Mouse (Mus musculus) hindbrain, embryonic 14.5 days (tissue): ENCODE measurements around the gene Pde4d. TPM values are rescaled to one million over a fixed set of nuclear protein-coding genes. Genes with fewer than 3 reads are reported as not detected.
A peak's percentile ranks its signal among the peaks of the same experiment; 100 is the strongest.

Experiments used
- ATAC-seq: fragments of 200-750 bp; cut with Nextera tagmentation; 2 replicates; pipeline ENCODE4 v1.8.0; 2017; ENCODE audit warnings: moderate number of reproducible peaks, mild to moderate bottlenecking, moderate TSS enrichment, moderate library complexity; ENCODE audit not compliant: low FRiP score
- DNase-seq: peaks from one replicate; pipeline ENCODE4 v3.0.0-alpha.2; 2015; ENCODE audit warnings: low spot score
- H3K27ac ChIP-seq: fragments of 300-500 bp; sonication (generic); 2 replicates; pipeline ENCODE4 v1.5.1; 2014; ENCODE audit warnings: mild to moderate bottlenecking, moderate library complexity
- H3K27me3 ChIP-seq: fragments of 300-500 bp; sonication (generic); 2 replicates; pipeline ENCODE4 v1.6.1; 2014; ENCODE audit warnings: mild to moderate bottlenecking, low read length, mixed read lengths; ENCODE audit not compliant: control insufficient read depth, insufficient read depth
- H3K36me3 ChIP-seq: fragments of 300-500 bp; sonication (generic); replicated peaks from 2 replicates; pipeline ENCODE4 v1.6.1; 2014; ENCODE audit not compliant: control insufficient read depth, insufficient read depth
- H3K4me1 ChIP-seq: fragments of 300-500 bp; sonication (generic); replicated peaks from 2 replicates; pipeline ENCODE4 v1.6.1; 2014; ENCODE audit warnings: antibody characterized with exemption, low read length, mixed read lengths; ENCODE audit not compliant: control insufficient read depth, insufficient read depth
- H3K4me2 ChIP-seq: fragments of 300-500 bp; sonication (generic); replicated peaks from 2 replicates; pipeline ENCODE4 v1.6.1; 2014; ENCODE audit warnings: mild to moderate bottlenecking, moderate library complexity
- H3K4me3 ChIP-seq: fragments of 300-500 bp; sonication (generic); replicated peaks from 2 replicates; pipeline ENCODE4 v1.5.1; 2014; ENCODE audit warnings: mild to moderate bottlenecking, low read length
- H3K9ac ChIP-seq: fragments of 300-500 bp; sonication (generic); 2 replicates; pipeline ENCODE4 v1.6.1; 2014
- H3K9me3 ChIP-seq: fragments of 300-500 bp; sonication (generic); 2 replicates; pipeline ENCODE4 v1.6.1; 2016; ENCODE audit warnings: low read length; ENCODE audit not compliant: control insufficient read depth
- WGBS: fragments of 180-500 bp; shearing (Covaris S2); extraction: QIAGEN DNeasy Blood & Tissue Kit; methylation state at CpG from one replicate; pipeline ENCODE4 v1.1.7; 2014; 5-methylcytosine and 5-hydroxymethylcytosine counted together
- polyA plus RNA-seq: library from polyadenylated mRNA; unstranded; fragments of >200 nt; fragmentation: Nextera tagmentation; extraction: Ambion mirVana; gene quantifications from 2 replicates; pipeline ENCODE4 v1.2.1, GENCODE M21; 2014

Gene Pde4d
- polyA plus RNA-seq, 1 experiment from 2014 or later: 23.2 TPM

GRCm38 (mm10) chr13:108914626-108915025 is 464.9 kb downstream of the Pde4d start:
- Histone ChIP-seq H3K4me1 (no peaks in the 10 kb centered on the region), H3K36me3 (no peaks in the 10 kb centered on the region), H3K9me3 (no peaks in the 10 kb centered on the region), H3K4me3 (no peak overlapping the region), H3K27me3 (no peaks in the 10 kb centered on the region), H3K9ac (no peak overlapping the region), H3K4me2 (no peak overlapping the region), H3K27ac (no peak overlapping the region)
- 65% methylated on average over 3 of the region's 3 CpGs for WGBS
- DNase-seq (no peak), ATAC-seq (no peak)

DNA sequence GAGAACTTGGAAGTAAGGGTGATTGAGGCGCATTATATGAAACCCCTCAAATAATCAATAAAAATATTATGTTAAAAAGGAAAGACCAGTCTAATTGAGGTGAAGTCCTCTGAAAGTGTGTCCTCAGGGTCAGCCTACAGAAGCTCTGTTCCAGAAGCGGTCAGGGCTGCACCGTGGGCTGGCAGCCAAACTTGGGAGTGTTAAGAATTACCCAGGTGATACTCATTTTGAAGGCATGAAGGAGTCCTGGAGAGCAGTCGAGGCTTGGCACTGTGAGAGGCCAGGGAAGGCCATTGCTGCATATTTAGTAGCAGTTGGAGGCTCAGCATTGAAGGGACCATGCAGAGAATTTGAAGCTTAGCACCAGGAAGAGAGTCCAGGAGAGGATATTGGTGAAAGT is 471.4 kb downstream of the Pde4d start:
- H3K27ac ChIP-seq: no peak overlapping the region
- no peak overlapping the region for H3K9ac ChIP-seq
- H3K4me3 ChIP-seq: no peak overlapping the region
- DNase-seq: no peak
- no peak for ATAC-seq
- 85% methylated on average over 4 of the region's 4 CpGs for whole genome bisulfite sequencing
- H3K4me2 ChIP-seq: no peak overlapping the region
- H3K36me3 ChIP-seq: no peaks in the 10 kb centered on the region
- H3K4me1 ChIP-seq: no peaks in the 10 kb centered on the region
- H3K27me3 ChIP-seq: no peaks in the 10 kb centered on the region
- H3K9me3 ChIP-seq: no peaks in the 10 kb centered on the region

DNA sequence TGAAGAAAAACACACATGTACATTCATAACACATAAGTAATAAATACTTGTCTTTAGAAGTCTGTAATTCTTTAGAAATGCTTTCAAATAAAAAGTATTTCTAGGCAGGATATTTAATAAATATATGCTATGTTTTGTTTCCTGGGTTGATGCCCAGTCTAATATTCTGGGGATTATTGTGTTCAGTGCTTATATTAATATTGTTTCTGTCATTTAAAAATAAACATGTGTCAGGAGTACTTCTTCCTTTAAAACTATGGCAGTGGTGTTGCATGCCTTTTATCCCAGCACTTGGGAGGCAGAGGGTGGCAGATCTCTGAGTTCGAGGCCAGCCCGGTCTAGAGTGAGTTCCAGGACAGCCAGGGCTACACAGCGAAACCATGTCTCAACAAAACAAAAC is 485.1 kb downstream of the Pde4d start:
- WGBS: 92% methylated on average over 3 of the region's 3 CpGs

DNA sequence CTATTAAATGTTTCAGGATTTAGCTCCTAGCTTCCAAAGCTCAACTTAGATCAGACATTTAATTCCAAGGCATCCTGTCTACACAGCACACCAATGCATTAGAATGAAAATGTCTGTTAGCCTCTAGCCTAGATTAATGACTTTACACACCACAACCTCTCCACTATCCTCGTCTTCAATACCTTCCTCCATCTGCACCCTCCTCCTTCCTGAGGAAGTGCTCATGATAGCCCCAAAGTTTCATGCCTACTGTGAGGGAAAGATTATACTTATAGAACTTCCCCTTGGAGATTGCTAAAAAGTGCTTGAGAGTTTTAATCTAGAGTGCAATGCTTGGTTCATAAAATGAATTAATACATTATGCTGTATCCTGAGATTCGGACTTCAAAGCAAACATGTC is 487.5 kb downstream of the Pde4d start:
- no peak for DNase-seq
- Histone ChIP-seq H3K9me3 (peaks cover 11% of the 10 kb centered on the region; the same call in 1 of the 2 replicates), H3K27me3 (no peaks in the 10 kb centered on the region), H3K4me3 (no peak overlapping the region), H3K36me3 (no peaks in the 10 kb centered on the region), H3K9ac (no peak overlapping the region), H3K4me1 (no peaks in the 10 kb centered on the region), H3K27ac (no peak overlapping the region), H3K4me2 (no peak overlapping the region)
- no peak for ATAC-seq
- WGBS: 71% methylated on average over 2 of the region's 2 CpGs

More for the DNA sequence above, 485.1 kb downstream of the Pde4d start:
- no peaks in the 10 kb centered on the region for H3K27me3 ChIP-seq
- H3K4me2 ChIP-seq: no peak overlapping the region
- H3K9me3 ChIP-seq: no peaks in the 10 kb centered on the region
- no peaks in the 10 kb centered on the region for H3K36me3 ChIP-seq
- no peak overlapping the region for H3K9ac ChIP-seq
- DNase-seq (no peak), ATAC-seq (no peak)
- H3K27ac ChIP-seq: no peak overlapping the region
- H3K4me3 ChIP-seq: no peak overlapping the region
- no peaks in the 10 kb centered on the region for H3K4me1 ChIP-seq

GRCm38 (mm10) chr13:108952911-108953310 is 503.2 kb downstream of the Pde4d start:
- H3K36me3 ChIP-seq: no peaks in the 10 kb centered on the region

GRCm38 (mm10) chr13:108956059-108956458 is 506.3 kb downstream of the Pde4d start:
- Histone ChIP-seq H3K9me3 (no peaks in the 10 kb centered on the region), H3K27me3 (no peaks in the 10 kb centered on the region), H3K4me1 (no peaks in the 10 kb centered on the region), H3K27ac (no peak overlapping the region), H3K4me2 (no peak overlapping the region), H3K4me3 (no peak overlapping the region), H3K9ac (no peak overlapping the region), H3K36me3 (no peaks in the 10 kb centered on the region)
- WGBS: 91% methylated on average over 4 of the region's 4 CpGs
- DNase-seq (no peak), ATAC-seq (no peak)

More at GRCm38 (mm10) chr13:108952911-108953310, 503.2 kb downstream of the Pde4d start:
- no peak overlapping the region for H3K4me3 ChIP-seq
- no peak overlapping the region for H3K4me2 ChIP-seq
- no peak for DNase-seq
- no peak for ATAC-seq
- no peaks in the 10 kb centered on the region for H3K4me1 ChIP-seq
- no peaks in the 10 kb centered on the region for H3K9me3 ChIP-seq
- H3K9ac ChIP-seq: no peak overlapping the region
- 78% methylated on average over 1 of the region's 1 CpGs for WGBS
- no peaks in the 10 kb centered on the region for H3K27me3 ChIP-seq
- no peak overlapping the region for H3K27ac ChIP-seq

DNA sequence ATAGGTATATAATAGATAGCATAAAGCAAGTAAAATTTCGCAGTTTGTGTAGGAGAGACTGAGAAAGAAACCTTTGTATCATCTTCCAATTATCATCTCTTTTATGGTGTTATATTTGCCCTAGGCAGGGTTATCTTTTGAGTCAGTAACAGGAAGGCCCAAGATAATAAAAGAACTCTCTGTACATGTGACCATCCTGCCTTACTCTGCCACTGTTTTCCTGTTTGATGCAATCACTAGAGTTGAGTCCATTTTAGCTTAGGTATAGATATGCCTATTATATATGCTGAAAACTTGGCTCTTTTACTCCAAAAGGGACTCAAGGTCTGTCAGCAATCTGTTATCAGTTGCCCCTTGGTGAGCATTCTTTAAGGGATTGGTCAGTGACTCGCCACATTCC is 514.3 kb downstream of the Pde4d start:
- no peaks in the 10 kb centered on the region for H3K27me3 ChIP-seq
- H3K27ac ChIP-seq: no peak overlapping the region
- no peak overlapping the region for H3K4me3 ChIP-seq
- WGBS: 85% methylated on average over 2 of the region's 2 CpGs
- no peaks in the 10 kb centered on the region for H3K4me1 ChIP-seq
- no peak for DNase-seq
- H3K9me3 ChIP-seq: no peaks in the 10 kb centered on the region
- H3K9ac ChIP-seq: no peak overlapping the region
- no peak overlapping the region for H3K4me2 ChIP-seq
- no peaks in the 10 kb centered on the region for H3K36me3 ChIP-seq
- ATAC-seq: no peak

- Histone ChIP-seq H3K9me3 (no peaks in the 10 kb centered on the region), H3K4me3 (no peak overlapping the region), H3K4me2 (no peak overlapping the region), H3K4me1 (no peaks in the 10 kb centered on the region), H3K36me3 (no peaks in the 10 kb centered on the region), H3K9ac (no peak overlapping the region), H3K27ac (no peak overlapping the region), H3K27me3 (no peaks in the 10 kb centered on the region)
- WGBS: 91% methylated on average over 1 of the region's 1 CpGs
- DNase-seq (no peak), ATAC-seq (no peak)
Observed at GRCm38 (mm10) chr13:108981144-108981543, 531.4 kb downstream of the Pde4d start.

- H3K27ac ChIP-seq: no peak overlapping the region
- H3K27me3 ChIP-seq: no peaks in the 10 kb centered on the region
- H3K9ac ChIP-seq: no peak overlapping the region
- ATAC-seq (peak; percentile 70; the same call in 1 of the 2 replicates), DNase-seq (no peak)
- H3K9me3 ChIP-seq: no peaks in the 10 kb centered on the region
- no peaks in the 10 kb centered on the region for H3K36me3 ChIP-seq
- H3K4me2 ChIP-seq: no peak overlapping the region
- 59% methylated on average over 2 of the region's 2 CpGs for WGBS
- H3K4me1 ChIP-seq: no peaks in the 10 kb centered on the region
- no peak overlapping the region for H3K4me3 ChIP-seq
Observed at GRCm38 (mm10) chr13:108998739-108999138, 549.0 kb downstream of the Pde4d start.

- Histone ChIP-seq H3K9me3 (no peaks in the 10 kb centered on the region), H3K4me1 (no peaks in the 10 kb centered on the region), H3K36me3 (no peaks in the 10 kb centered on the region), H3K9ac (no peak overlapping the region), H3K27me3 (no peaks in the 10 kb centered on the region), H3K27ac (no peak overlapping the region), H3K4me3 (no peak overlapping the region), H3K4me2 (no peak overlapping the region)
- no peak for ATAC-seq
- DNase-seq: no peak
- WGBS: 46% methylated on average over 1 of the region's 1 CpGs
Observed at GRCm38 (mm10) chr13:109024703-109025102, 575.0 kb downstream of the Pde4d start.
